Mouse (Mus musculus) G1E (cell line): ENCODE measurements around the gene Ltbp4.

Source experiments
- CTCF ChIP-seq: IDR thresholded peaks from 2 replicates; pipeline ENCODE4 v1.5.1; 2012; ENCODE audit warnings: low read depth, low read length, inconsistent platforms, mixed read lengths
- GATA1 ChIP-seq: IDR thresholded peaks from 2 replicates; pipeline ENCODE4 v1.6.1; 2012; ENCODE audit warnings: borderline replicate concordance, low read length, inconsistent platforms, mixed read lengths
- GATA2 ChIP-seq: IDR thresholded peaks from 2 replicates; pipeline ENCODE4 v1.6.1; 2012; ENCODE audit warnings: low read depth, low read length, inconsistent platforms, borderline replicate concordance
- POLR2AphosphoS5 ChIP-seq: IDR thresholded peaks from 2 replicates; pipeline ENCODE4 v1.6.1; 2012; ENCODE audit warnings: low read depth, low read length, inconsistent platforms; ENCODE audit not compliant: insufficient replicate concordance
- TAL1 ChIP-seq: conservative IDR thresholded peaks from 2 replicates; pipeline ENCODE4 v1.6.1; 2012; ENCODE audit warnings: low read depth, low read length, inconsistent platforms, mixed read lengths

DNA sequence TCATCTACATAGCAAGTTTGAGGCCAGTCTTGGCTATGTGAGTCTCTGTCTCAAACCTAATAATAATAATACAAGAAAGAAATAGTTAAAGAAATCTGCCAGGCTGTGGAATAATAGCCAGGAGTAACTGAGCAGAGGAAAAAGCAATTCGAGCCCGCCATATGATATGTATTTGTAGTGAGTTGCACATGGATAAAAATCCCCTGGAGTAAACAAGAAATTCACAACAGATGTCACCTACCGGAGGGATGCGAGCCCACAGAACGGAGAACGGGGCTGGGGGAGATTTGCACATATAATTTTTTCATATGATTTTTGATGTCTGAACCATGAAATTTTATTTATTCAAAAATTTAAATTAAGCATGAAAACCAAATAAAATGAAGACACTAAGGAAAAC lies 42.3 kb upstream of the Ltbp4 start:
- no peak for TF ChIP-seq GATA1
- TF ChIP-seq CTCF: no peak
- TF ChIP-seq POLR2AphosphoS5: no peak
- TF ChIP-seq GATA2: no peak
- no peak for TF ChIP-seq TAL1
